Mouse (Mus musculus): ENCODE results near the gene Mrpl22.
"Not testable (repeated sequence)": the region's sequence is repeated elsewhere in the genome, so short reads cannot be mapped to it uniquely, and the experiment has no call there.

Mrpl22 gene

DNA sequence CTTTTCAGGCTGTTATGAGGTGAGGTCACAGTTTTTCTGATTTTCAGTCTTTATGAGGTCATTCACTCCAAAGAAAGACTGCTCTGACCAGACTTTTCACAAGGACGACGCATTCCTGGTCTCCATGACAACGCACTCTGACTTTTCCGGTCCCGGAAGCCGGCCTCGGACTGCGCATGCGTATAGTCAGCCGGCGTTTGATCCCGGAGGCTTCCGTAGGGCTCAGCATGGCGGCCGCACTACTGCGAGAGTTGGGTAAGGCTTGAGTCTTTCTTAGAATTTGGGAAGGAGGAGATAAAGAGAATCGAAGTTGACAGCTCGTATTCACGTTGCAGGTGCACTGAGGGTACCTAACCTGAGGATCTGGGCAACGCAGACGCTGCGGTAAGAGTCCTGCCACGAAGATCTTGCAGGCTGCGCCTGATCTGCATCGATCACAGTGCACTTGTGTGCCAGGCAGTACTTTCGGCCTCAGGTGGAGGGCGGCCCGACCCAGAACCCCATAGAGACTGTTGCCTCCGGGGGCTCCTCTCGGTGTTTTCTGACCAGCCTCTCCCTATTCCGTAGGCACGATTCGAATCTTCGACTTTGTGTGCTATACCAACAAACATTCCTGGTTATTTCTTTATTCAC, at the start of gene Mrpl22:
Gene Mrpl22 (plus strand): TSS at position 203 of the 633 bp plus-strand sequence.
- peak; percentile 98 for DNase-seq

DNA sequence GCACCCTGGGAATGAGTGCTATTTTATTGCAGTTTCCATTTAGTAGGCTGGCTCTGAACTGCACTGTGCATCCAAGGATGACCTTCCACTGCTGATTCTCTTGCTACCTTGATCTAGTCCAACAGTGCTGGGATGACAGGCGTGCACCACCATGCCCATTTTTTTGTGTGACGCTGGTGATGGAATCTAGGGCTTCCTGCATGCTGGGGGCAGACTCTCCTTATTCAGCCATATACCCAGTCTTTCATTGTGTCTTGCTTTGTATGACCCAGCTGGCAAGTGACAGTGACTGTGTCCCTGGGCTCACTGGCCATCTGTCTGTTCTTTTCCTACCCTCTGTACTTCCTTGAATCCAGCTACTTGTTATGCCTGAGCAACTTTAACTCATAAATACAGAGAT, 47.8 kb upstream of the Mrpl22 start:
- DNase-seq = no peak

DNA sequence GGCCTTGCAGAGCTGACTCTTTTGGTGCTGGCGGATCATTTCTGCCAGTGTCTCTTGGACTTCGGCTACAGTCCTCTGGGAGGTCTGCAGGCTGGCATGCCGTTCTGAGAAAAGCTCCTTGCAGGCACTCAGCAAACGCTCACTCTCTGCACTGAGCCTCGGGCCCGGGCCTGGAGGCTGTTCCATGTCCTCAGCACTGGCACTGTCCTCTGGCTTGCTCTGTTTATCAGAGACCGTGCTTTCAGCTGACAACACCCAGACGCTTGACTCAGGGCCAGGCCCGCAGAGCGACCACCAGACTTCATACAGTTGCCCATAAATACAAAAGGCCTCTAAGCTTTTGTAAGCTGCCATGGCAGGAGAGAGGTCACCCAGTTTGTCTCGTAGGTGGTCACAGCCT, 46.4 kb upstream of the Mrpl22 start:
- no peak for DNase-seq

DNA sequence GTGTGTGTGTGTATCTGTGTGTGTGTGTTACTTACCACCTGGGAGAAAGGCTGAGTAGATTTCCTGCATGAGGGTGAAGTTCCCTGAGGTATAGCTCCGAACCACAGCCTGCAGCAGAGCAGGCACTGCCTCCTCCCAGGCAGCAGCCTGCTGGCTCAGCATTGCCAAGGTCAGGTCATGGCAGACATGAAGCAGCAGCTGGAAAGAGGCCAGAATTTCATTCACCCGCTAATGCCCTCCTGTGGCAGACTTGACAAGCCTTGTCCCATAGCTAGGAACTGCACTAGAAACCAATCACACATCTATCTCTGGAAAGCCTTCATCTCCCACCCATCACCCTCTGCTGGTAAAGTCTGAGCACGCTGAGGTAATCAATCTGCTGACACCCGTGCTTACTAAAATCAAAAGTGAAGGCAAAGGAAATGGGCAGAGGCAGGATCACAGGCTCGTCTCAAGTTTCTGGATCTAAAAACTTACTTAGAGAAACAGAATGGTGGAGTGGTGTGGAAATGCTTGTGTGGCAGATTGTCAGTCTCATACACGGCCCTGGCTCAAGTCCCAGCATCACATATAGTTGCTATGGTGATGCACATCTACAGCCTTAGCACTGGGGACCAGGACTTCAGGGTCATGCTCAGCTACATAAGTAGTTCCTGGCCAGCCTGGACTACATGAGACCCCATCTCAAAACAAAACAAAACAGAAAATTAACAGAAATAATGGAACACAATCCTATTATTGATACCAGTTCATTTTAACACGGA, 44.9 kb upstream of the Mrpl22 start:
- peak; percentile 27 for DNase-seq

DNA sequence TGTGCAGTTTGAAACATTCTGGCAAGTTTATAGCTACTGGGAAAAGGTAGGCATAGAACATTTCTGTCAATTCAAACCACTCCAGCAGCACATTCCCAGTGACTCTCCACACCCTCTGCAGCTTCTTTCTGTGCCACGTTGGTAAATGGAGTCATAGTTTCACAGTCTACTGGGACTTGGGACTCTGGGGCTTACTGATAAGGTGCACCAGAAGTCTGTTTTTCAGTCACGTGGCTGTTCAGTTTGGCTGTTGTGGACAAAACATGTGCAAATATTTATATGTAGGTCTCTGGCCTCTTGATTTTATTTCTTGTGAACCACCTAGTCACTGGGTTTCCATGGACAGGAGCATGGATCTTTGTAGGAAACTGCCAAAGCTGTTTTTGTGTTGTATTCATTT, 43.9 kb upstream of the Mrpl22 start:
- DNase-seq = no peak

DNA sequence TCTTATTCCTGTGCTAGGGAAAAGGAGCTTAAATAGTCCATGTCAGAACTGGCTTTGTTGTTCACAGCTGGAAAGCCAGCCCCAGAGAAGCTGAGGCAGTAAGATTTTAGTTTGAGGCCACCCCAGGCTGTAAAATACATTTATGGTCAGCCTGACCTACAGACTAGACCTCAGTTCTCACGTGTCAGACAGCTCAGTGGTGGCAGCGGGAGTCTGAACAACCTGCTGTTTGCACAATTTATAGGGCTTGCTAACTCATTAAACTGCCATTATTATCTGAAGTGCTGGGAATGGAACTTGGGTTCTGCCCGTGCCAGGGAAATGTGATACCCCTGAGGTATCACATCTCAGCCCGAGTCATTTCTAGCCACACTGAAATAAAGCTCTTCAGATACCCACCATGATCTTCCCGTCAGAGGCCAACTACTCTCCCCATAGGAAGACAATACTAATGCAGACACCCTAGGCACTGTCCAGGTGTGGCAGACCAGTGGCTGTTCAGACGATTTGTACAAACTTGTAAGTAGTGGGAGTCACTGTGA, 42.1 kb upstream of the Mrpl22 start:
- DNase-seq = no peak

DNA sequence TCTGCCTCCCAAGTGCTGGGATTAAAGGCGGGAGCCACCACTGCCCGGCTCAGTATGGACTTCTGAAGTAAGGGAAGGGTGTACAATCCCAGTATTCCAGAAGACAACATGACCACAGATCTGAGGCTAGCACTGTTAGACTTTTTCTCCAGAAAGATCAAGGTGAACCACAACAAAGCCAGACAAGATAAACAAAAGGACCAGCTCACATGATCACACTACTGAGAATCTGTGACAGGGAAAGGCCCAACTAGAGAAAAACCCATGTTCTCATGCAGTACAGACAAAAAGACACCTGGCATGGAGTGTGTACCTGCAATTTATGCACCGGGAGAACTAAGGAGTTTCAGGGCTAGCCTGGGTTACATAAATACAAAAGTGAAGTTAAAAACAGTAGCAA, 39.4 kb upstream of the Mrpl22 start:
- DNase-seq = no peak

DNA sequence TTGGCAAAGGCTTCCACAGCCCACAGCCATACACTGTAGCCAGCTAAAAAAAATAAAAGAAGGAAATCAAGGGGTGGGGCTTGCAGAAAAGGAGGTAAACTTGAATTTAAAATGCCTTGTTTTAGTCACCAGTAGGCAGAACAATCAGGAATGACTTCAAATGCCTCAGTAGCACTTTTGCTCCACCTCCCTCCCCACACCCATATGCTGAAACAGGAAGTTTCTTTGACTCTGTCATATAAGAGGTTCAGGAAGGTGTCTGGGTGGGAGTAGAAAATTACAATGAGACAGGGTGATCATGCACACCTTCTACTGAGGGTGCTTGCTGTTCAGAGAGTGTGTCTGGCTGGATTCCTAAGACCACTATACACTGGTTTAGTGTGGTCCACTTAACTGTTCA, 36.6 kb upstream of the Mrpl22 start:
- no peak for DNase-seq

DNA sequence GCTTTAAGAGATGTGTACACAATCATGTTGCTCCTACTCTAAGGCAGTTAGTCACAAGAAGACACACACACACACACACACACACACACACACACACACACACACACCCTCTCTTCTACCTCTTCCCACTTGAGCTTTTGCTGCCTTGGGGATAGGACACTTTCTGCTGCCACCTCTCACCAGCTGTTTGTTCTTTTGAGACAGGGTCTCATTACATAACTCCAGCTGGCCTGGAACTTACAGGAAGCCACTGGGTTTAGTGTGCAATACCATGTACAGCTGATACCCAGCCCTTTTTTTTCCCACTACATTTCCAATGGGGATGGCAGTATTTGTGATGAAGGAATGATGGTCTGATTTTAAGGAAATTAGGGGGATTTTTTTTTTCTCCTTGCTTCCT, 36.2 kb upstream of the Mrpl22 start:
- no peak for DNase-seq

DNA sequence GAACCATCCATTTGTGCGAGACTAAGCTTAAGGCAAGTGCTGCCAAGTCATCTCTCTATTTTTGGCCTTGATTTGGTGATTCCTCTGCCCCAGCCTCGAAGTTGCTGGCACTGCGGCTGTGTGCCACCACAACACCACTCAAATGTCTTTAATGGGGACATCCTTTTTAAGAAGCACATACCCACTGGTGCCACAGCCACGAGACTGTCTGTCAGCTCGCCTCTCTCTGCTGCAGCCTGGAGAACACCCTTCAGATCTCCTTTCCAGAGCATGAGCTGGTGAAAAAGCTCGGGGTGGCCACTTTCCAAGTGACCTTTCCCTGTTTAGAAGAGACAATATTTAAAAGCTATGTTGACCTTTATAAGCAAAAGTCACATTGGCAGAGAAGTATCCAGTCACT, 34.8 kb upstream of the Mrpl22 start:
- DNase-seq = no peak

DNA sequence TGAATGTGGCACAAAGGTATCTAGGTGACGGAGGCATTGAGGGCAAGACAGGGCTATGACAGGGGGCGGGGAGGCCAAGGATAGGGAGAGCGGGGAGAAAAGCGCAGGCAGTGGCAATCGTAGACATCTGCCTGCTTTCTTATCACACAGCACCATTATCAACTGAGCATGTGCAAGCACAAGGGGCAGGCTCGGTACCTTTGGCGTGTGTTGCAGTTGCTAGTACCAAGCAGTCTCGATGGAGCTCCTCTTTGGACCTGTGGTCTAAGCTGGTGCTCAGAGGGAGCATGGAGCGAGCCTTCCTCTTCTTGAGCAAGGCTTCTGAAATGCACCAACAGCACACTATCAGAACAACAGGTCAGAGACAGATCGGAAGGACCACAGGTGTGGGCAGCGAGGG, 32.6 kb upstream of the Mrpl22 start:
- DNase-seq = no peak

DNA sequence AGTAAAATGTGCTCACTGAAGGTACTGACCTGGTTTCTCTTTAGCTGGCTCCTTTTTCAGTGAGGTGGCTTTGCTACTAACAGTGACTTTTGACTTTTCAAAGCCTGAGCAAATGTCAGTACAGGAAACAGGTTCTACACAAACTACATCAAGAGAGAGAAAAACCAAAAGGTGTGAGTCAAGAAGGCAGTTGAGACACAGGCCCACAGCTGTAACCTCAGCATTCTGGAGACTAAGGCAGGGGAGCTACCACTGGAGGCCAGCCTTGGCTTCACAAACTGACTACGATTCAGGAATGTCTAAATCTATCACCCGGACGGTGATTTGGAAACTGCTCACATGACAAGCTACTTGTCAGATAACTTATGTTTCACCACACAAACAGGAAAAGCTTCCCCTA, 32.0 kb upstream of the Mrpl22 start:
- DNase-seq = no peak

DNA sequence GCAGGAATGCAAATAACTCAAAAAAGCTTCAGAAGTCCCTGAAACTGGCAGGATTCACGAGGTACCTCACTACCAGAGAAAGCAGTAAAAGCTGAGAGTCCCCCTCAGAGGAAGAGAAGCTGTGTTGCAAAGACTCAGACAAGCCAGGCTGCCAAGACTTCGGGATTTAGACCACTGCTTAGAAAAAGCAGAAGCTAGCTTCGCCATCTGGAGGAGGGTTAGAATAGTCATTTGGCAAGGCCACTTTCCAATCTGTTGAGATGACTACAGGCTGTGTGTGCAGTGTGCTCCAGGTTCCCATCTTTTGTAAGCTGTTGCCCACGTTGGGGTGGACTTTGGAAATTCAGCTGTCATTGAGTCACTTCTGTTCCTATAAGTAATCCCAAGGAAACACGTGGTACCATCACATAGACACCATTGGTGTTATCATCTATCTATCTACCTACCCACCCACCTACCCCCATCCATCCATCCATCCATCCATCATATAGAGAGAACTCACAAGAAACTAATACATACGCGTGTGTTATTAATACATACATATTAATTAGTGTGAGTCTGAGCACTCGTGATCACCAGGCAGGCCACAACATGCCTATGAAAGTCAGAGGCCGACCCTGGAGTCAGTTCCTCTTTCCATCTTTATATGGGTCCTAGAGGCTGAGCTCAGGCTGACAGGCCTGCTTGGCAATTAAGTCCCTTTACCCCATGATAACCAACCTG, 27.6 kb upstream of the Mrpl22 start:
- DNase-seq = no peak

DNA sequence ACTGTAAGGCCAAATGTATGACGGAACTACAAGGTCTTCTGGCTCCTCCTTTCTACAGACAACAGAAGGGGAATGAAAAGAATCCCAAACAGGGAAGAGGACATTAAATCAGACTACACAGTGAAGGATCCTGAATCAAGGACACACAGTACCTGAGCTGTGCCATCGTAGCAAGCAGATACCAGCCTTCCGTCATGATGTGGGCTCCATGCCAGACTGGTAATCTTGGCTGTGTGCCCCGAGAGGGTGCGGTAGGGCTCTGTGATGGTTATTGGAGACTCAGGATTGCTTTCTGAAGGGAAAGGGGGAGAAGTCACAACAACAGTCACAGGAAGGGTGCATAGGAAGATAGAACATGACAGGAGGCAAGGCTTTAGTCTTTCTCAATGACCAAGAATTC, 25.2 kb upstream of the Mrpl22 start:
- no peak for DNase-seq

DNA sequence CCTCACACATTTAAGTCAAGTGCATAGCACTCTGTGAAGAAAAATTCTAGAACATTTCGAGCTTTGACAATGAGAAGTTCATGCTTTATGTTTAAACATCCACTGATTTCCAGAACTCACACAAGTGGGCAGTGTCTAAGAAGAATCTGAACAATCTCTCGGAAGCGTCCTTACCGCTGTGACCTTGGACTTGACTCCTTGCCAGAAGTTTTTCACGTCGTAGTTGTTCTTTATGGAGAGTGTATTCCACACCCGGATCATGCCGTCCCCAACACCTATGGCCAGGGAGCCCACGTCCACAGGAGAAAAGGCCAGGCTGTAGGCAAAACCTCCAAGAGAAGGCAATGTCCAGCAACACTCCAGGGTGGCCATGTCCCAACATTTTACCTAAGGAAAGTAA, 16.0 kb upstream of the Mrpl22 start:
- DNase-seq = no peak

DNA sequence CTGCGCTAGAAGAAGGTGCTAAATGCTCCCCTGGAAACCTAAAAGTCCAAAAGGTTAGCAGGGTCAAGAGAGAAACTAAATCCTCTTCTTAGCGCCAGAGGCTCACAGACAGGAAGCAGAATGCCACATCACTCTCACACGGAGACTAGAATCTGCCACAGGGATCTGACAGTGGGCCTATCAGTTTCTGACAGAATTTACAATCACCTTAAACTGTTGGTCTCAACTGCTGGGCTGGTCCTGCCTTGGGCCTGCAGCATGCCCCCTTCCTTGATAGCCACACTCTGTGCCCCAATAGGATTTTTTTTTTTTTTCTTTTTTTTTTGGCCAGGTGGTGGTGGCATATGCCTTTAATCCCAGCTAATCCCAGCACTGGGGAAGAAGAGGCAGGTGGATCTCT, 14.6 kb upstream of the Mrpl22 start:
- no peak for DNase-seq

DNA sequence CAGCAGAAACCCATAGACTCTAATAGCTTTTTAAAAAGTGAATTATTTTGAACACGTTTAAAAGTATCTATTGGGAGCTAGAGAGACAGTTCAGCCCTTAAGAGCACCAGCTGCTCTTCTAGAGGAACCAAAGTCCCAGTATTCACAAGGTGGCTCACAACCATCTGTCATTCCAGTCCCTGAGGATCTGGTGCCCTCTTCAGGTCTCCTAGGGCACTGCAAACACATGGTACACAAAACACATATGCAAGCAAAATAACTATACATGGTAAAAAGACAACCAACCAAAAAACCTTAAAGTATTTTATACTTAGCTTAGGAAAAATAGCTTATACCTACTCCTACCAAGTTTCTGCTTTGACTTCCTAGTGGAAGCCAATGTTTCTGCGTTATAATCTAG, 6.4 kb upstream of the Mrpl22 start:
- DNase-seq = no peak

DNA sequence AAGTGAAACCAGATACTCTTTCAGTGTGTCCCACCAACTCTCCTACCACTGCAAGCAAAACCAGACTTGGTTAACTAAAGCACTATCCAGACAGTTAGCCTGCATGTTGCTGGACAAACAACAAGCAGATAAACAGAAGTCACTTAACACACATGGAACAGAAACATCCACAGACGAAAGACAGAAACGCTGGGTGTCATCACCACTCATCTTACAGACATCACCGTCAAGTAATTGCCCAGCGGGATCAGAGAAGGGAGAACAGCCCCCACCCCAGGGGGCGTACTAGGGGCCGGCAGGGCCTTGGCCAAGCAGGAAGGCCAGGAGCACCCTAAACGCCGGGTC, 3.7 kb upstream of the Mrpl22 start:
- DNase-seq = no peak

DNA sequence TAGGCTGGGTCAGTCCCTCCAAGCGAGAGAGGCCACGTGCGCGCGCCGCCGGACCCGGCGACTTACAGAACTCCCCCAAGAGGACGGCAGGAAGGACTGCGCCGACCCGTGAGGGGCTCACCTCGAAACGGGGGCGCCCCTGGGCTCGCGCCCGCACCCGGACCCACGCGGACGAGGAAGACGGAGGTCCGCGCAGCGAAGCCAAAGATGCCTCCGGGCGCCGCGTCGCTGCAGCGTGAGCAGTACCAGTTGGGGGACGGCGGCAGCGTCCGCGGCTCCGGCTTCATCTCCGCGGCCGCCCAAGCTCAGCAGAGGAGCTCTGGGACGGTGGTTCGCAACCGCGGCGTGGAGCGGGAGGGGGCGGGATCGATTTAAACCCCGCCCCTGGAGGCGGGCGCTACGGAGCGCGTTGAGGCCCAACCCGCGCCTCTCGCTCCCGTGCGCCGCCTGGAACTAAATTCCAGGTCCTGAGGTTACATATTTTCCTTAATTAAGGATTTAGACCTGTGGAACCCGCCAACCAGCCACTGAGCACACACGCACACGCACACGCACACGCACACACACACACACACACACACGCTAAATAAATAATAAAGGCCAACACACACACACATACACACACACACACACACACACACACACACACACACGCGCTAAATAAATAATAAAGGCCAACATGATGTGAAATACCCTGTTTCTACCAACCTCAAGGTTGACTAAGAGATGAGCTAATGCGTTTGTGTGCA, 3.1 kb upstream of the Mrpl22 start, which contains the start of gene Gemin5:
Gene Gemin5 (minus strand): TSS at position 373 of the 749 bp plus-strand sequence.
- peak; percentile 92 for DNase-seq

DNA sequence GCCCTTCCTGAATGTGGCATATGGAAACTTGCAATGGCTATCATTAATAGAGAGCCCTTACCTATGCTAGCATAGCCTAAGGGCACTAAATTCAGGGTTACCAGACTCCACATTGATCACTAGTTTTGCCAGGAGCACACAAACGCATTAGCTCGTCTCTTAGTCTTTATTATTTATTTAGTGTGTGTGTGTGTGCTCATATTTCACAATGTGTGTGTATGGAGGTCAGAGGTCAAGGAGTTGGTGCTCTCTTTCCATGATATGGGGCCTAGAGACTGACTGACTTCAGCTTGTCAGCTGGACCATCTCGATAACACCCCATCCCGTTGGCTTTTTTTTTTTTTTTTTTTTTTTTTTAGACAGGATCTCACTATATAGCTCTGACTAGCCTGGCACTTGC, 1.8 kb upstream of the Mrpl22 start:
- no peak for DNase-seq

DNA sequence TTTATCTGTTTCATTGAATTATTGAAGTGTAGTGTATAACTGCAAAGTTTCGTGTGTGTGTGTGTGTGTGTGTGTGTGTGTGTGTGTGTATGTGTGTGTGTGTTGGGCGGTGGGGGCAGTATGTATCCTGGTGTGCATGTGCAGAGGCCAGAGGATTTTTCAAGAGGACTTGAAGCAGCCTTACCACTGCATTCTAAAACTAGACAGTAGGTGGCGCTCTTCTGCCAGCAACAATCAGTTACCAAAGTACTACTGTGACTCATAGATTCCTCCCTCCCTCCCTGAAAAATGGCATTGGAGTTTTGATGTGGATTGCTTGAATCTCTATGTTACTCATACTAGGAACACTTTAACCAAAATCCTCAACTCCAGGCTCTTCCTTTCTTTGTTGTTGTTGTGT, 8.1 kb downstream of the Mrpl22 start:
- peak; percentile 77 for DNase-seq

DNA sequence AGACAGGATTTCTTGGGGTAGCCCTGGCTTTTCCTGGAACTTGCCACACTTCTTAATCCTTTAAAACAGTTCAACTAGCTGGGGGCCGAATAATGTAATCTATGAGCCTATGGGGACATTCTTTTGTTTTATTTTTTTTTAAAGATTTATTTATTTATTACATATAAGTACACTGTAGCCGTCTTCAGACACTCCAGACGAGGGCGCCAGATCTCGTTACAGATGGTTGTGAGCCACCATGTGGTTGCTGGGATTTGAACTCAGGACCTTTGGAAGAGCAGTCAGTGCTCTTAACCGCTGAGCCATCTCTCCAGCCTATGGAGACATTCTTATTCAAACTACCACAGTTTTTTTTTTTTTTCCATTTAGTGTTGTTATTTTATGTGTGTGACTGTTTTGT, 8.5 kb downstream of the Mrpl22 start:
- DNase-seq = not testable (repeated sequence)

DNA sequence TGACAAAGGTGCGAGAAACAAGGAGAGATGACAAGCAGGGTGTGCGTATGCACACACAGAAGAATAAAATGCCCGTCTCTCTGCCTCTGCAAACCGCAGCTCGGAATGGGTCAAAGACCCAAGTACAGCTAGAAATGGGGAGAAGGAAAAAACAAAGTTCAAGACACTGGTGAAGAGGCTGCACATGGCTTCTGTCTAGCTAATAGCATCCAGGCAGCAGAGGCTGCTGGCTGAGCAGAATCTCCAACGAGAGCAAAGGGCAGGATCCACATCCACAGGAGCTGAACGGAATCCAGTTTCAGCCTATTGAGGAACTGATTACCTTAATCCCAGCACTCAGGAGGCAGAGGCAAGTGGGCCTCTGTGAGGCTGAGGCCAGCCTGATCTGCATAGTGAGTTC, 9.3 kb downstream of the Mrpl22 start:
- DNase-seq = no peak

Measured in embryo, embryonic 11 days (tissue).